Mouse (Mus musculus) bone marrow macrophage, adult 2 months (primary cell): ENCODE data around the gene Lrrc8d.

Experiments
- CTCF ChIP-seq: IDR thresholded peaks from 2 replicates; pipeline ENCODE4 v1.5.1; 2012; ENCODE audit warnings: low read depth, mild to moderate bottlenecking, low read length, moderate library complexity
- POLR2A ChIP-seq: IDR thresholded peaks from 2 replicates; pipeline ENCODE4 v1.6.1; 2012; ENCODE audit warnings: mild to moderate bottlenecking, low read depth, low read length, borderline replicate concordance

- TF ChIP-seq CTCF (no peak), POLR2A (no peak)
Observed at GRCm38 (mm10) chr5:105818411-105818810, 118.6 kb downstream of the Lrrc8d start.
